Mouse (Mus musculus): ENCODE data around the gene Gm49366. TPM values are rescaled to one million over a fixed set of nuclear protein-coding genes. Genes with fewer than 3 reads are reported as not detected.
"Not testable (repeated sequence)": the region's sequence is repeated elsewhere in the genome, so short reads cannot be mapped to it uniquely, and the experiment has no call there.

The Gm49366 gene
- polyA plus RNA-seq, 1 experiment from 2014 or later = not detected

DNA sequence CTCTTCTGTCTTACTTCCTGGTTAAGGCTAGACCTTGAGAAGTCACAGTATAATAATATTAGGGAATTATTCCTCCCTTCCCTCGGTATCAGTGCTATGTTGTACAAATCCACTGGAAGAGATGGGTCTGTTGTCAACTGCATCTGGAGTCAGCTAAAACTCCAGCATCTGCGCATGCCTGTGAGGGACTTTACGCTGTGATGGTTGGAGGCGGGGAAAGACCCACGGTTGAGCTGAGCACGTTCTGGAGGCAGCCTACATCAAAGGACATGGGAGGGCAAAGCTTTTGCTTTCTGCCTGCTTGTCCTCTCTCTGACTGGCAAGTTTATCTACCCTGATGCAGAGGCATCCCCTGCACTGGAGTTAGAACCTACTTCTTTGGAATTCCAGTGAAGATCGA, 12.8 kb upstream of the Gm49366 start:
- Histone ChIP-seq H3K27ac (ENCODE audit: low read depth, low read length) (no peak overlapping the region), H3K36me3 (ENCODE audit: control insufficient read depth, insufficient read depth, low read length) (no peaks in the 10 kb centered on the region), H3K4me3 (ENCODE audit: low read length) (no peak overlapping the region), H3K9me3 (ENCODE audit: control insufficient read depth, low read length) (no peaks in the 10 kb centered on the region), H3K9ac (ENCODE audit: low read depth, low read length) (no peak overlapping the region), H3K4me2 (replicated peaks; ENCODE audit: low read depth, low read length) (no peak overlapping the region), H3K4me1 (ENCODE audit: control insufficient read depth, insufficient read depth, low read length) (no peaks in the 10 kb centered on the region), H3K27me3 (ENCODE audit: control insufficient read depth, insufficient read depth, low read length) (no peaks in the 10 kb centered on the region)
- WGBS = 80% methylated on average over 7 of the region's 7 CpGs
- ATAC-seq (ENCODE audit: low FRiP score, low TSS enrichment) = no peak

DNA sequence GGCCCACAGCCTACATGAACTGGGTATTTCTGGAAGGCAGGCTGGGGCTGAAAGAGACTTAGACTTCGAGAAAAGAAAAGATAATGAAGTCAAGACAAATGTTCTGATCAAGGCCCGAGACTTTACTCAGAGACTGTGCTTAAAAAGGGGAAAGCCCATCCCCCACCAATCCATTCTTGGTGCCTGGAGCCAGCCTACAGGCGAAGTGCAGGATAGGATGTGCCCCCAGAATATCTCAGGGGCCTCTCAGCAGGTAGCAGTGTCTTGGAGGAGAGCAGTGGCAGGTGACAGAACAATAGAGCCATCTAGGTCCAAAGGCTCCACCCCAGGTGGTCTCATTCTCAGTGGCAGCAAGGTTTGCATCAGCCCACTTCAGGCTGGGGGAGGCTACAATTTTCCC, 10.4 kb upstream of the Gm49366 start:
- not testable (repeated sequence) for H3K27ac ChIP-seq (ENCODE audit: low read depth, low read length); H3K36me3 ChIP-seq (ENCODE audit: control insufficient read depth, insufficient read depth, low read length); ATAC-seq (ENCODE audit: low FRiP score, low TSS enrichment); H3K4me3 ChIP-seq (ENCODE audit: low read length); H3K4me2 ChIP-seq (replicated peaks; ENCODE audit: low read depth, low read length); H3K9ac ChIP-seq (ENCODE audit: low read depth, low read length); H3K9me3 ChIP-seq (ENCODE audit: control insufficient read depth, low read length); H3K27me3 ChIP-seq (ENCODE audit: control insufficient read depth, insufficient read depth, low read length); H3K4me1 ChIP-seq (ENCODE audit: control insufficient read depth, insufficient read depth, low read length)
- WGBS = 62% methylated on average over 3 of the region's 3 CpGs

DNA sequence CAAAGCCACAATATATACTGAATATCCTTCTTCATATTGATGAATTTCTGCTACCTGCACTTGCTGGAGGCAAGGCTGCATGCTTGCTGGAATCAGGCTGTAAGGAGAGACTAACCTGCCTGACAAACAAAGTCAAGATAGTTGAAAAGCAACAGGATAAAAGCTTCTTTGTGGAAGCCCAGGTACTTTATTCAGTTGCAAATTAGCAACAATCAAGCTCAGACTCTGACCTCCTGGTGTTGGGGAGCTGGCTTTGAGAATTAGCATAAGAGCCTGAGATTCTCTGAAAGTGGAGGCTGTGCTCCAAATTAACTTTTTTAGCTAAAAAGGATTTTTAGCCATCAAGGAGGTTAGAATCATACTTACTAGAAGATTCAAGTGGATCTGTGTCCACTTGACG, 9.7 kb upstream of the Gm49366 start:
- H3K4me2 ChIP-seq (replicated peaks; ENCODE audit: low read depth, low read length); H3K9ac ChIP-seq (ENCODE audit: low read depth, low read length); H3K27me3 ChIP-seq (ENCODE audit: control insufficient read depth, insufficient read depth, low read length); H3K27ac ChIP-seq (ENCODE audit: low read depth, low read length); H3K4me1 ChIP-seq (ENCODE audit: control insufficient read depth, insufficient read depth, low read length); H3K36me3 ChIP-seq (ENCODE audit: control insufficient read depth, insufficient read depth, low read length); H3K9me3 ChIP-seq (ENCODE audit: control insufficient read depth, low read length); ATAC-seq (ENCODE audit: low FRiP score, low TSS enrichment); H3K4me3 ChIP-seq (ENCODE audit: low read length): not testable (repeated sequence)
- WGBS = 95% methylated on average over 1 of the region's 1 CpGs

DNA sequence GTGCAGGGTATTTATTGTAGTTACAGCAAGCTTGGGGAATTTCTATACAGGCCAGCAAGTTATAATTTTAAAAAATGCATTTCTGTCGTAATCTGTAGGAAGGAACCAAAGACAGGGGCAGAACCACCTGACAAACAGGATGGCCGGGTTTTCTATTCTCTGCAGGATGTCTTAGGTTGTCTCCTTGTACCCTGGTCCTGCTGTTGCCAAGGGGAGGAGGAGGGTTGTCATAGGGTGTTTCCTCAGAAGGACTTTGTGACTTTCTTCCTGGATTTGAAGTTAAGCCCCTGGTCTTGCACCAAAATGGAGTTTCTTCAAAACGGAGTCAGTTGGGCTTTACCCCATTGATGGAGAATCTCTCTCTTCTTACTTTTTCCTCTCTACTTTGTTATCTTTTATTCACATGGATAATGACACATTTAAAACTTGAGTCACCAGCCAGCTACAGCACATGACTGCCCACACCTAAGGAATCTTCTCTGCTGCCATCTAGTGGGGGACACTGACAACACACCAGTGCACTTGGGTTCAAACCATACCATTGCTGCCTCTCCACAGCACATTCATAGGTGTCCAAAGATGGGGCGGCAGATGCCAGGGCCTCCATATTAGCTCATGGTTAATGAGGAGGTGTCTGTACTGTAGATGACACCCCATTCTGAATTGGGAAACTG, 7.9 kb upstream of the Gm49366 start:
- peak; percentile 77; the same call in 1 of the 2 replicates for ATAC-seq (ENCODE audit: low FRiP score, low TSS enrichment)
- WGBS = 73% methylated on average over 4 of the region's 4 CpGs
- H3K4me2 ChIP-seq (replicated peaks; ENCODE audit: low read depth, low read length) = no peak overlapping the region
- H3K27me3 ChIP-seq (ENCODE audit: control insufficient read depth, insufficient read depth, low read length) = no peaks in the 10 kb centered on the region
- H3K9me3 ChIP-seq (ENCODE audit: control insufficient read depth, low read length) = no peaks in the 10 kb centered on the region
- no peaks in the 10 kb centered on the region for H3K36me3 ChIP-seq (ENCODE audit: control insufficient read depth, insufficient read depth, low read length)
- H3K27ac ChIP-seq (ENCODE audit: low read depth, low read length) = no peak overlapping the region
- H3K9ac ChIP-seq (ENCODE audit: low read depth, low read length) = no peak overlapping the region
- H3K4me3 ChIP-seq (ENCODE audit: low read length) = no peak overlapping the region
- no peaks in the 10 kb centered on the region for H3K4me1 ChIP-seq (ENCODE audit: control insufficient read depth, insufficient read depth, low read length)

DNA sequence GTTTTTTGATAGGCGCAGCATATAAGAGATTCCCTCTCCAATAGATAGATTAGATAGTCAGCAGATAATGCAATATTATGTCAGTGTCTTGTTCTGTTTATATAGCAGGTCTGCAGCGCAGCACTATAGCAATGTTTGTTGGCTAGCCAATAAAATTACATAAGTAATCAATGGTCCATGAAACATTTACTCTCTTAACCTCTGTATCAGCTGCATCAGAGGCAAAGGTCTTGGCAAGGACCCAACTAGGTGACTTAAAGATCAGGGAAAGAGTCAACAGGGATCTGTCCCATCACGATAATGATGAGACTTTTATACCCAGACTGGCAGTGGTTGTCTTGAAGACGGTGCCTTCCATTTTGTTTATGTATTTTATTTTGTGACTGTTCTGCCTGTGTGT, 5.9 kb upstream of the Gm49366 start:
- H3K4me2 ChIP-seq (replicated peaks; ENCODE audit: low read depth, low read length) = no peak overlapping the region
- 82% methylated on average over 4 of the region's 4 CpGs for WGBS
- H3K9ac ChIP-seq (ENCODE audit: low read depth, low read length) = no peak overlapping the region
- H3K36me3 ChIP-seq (ENCODE audit: control insufficient read depth, insufficient read depth, low read length) = no peaks in the 10 kb centered on the region
- no peaks in the 10 kb centered on the region for H3K9me3 ChIP-seq (ENCODE audit: control insufficient read depth, low read length)
- ATAC-seq (ENCODE audit: low FRiP score, low TSS enrichment) = no peak
- H3K27ac ChIP-seq (ENCODE audit: low read depth, low read length) = no peak overlapping the region
- no peaks in the 10 kb centered on the region for H3K27me3 ChIP-seq (ENCODE audit: control insufficient read depth, insufficient read depth, low read length)
- H3K4me3 ChIP-seq (ENCODE audit: low read length) = no peak overlapping the region
- H3K4me1 ChIP-seq (ENCODE audit: control insufficient read depth, insufficient read depth, low read length) = no peaks in the 10 kb centered on the region

DNA sequence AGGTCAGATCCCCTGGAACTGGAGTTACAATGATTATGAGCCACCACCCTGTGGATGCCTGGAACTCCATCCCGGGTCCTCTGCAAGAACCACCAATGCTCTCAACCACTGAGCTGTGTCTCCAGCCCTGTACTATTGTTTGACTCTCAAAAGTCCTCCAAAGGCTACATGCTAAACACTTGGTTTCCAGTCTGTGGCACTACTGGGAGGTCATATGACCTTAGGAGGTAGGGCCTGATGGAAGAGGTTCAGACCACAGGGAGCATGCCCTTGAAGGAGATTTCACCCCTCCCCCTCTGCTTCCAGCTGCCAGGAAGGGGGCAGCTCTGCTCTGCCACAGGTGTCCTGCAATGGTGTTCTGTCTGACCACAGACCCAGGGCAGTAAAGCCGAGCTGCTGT, 5.4 kb upstream of the Gm49366 start:
- not testable (repeated sequence) for H3K4me3 ChIP-seq (ENCODE audit: low read length); ATAC-seq (ENCODE audit: low FRiP score, low TSS enrichment)

DNA sequence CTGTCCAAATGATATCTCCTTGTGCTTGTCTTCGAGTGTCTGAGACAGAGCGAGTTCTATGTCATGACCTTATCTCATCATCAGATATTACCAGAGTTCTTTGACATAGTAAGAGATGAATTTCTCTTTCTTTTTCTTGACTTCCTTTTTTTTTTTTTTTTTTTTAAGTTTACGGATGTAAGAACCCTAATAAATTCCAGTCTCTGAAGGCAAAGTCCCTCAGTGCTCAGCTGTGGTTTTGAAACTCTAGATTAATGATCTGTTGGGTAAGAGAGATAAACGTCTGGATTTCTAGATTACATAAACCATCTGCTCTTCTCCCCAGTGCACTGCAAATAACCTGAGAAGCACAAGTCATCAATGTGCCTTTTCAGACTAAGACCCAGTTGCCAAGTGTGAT, 4.6 kb upstream of the Gm49366 start:
- Histone ChIP-seq H3K36me3 (ENCODE audit: control insufficient read depth, insufficient read depth, low read length) (no peaks in the 10 kb centered on the region), H3K9ac (ENCODE audit: low read depth, low read length) (no peak overlapping the region), H3K27ac (ENCODE audit: low read depth, low read length) (no peak overlapping the region), H3K4me3 (ENCODE audit: low read length) (no peak overlapping the region), H3K27me3 (ENCODE audit: control insufficient read depth, insufficient read depth, low read length) (no peaks in the 10 kb centered on the region), H3K4me2 (replicated peaks; ENCODE audit: low read depth, low read length) (no peak overlapping the region), H3K4me1 (ENCODE audit: control insufficient read depth, insufficient read depth, low read length) (no peaks in the 10 kb centered on the region), H3K9me3 (ENCODE audit: control insufficient read depth, low read length) (peaks cover 2% of the 10 kb centered on the region; the same call in 1 of the 2 replicates)
- no peak for ATAC-seq (ENCODE audit: low FRiP score, low TSS enrichment)
- 30% methylated on average over 4 of the region's 4 CpGs for WGBS

More for the DNA sequence above, 5.4 kb upstream of the Gm49366 start:
- not testable (repeated sequence) for H3K4me2 ChIP-seq (replicated peaks; ENCODE audit: low read depth, low read length); H3K27me3 ChIP-seq (ENCODE audit: control insufficient read depth, insufficient read depth, low read length); H3K9ac ChIP-seq (ENCODE audit: low read depth, low read length); H3K9me3 ChIP-seq (ENCODE audit: control insufficient read depth, low read length); H3K27ac ChIP-seq (ENCODE audit: low read depth, low read length); H3K36me3 ChIP-seq (ENCODE audit: control insufficient read depth, insufficient read depth, low read length); H3K4me1 ChIP-seq (ENCODE audit: control insufficient read depth, insufficient read depth, low read length)
- WGBS = 75% methylated on average over 2 of the region's 2 CpGs

DNA sequence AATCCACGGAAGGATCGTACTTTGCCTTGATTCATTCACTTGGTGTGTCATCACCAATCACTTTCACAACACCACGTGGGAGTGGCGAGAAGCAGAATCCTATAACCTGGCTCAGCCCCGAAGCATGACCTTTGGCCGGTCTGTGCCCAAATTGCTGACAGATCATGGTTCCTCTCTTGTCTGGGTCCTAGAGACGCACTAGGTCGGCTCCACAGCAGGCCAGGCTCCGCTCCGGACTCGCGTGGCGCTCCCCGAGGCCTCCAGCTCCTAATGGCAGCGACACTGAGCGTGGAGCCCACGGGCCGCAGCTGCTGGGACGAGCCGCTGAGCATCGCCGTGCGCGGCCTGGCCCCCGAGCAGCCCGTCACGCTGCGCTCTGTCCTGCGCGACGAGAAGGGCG, 494 bp upstream of the Gm49366 start, which contains the start of gene Acot4:
Gene Acot4, plus strand, starts transcription at position 139 of the 400 bp plus-strand sequence.
- peak within 1 kb of the TSS; percentile 44 for H3K9ac ChIP-seq (ENCODE audit: low read depth, low read length)
- H3K36me3 ChIP-seq (ENCODE audit: control insufficient read depth, insufficient read depth, low read length); H3K27me3 ChIP-seq (ENCODE audit: control insufficient read depth, insufficient read depth, low read length); H3K4me1 ChIP-seq (ENCODE audit: control insufficient read depth, insufficient read depth, low read length); H3K27ac ChIP-seq (ENCODE audit: low read depth, low read length); H3K9me3 ChIP-seq (ENCODE audit: control insufficient read depth, low read length): not testable (repeated sequence)
- peak within 1 kb of the TSS; percentile 74 for H3K4me2 ChIP-seq (replicated peaks; ENCODE audit: low read depth, low read length)
- peak; percentile 73 for ATAC-seq (ENCODE audit: low FRiP score, low TSS enrichment)
- WGBS = 5% methylated on average over 22 of the region's 32 CpGs
- H3K4me3 ChIP-seq (ENCODE audit: low read length) = peak within 1 kb of the TSS; percentile 36

DNA sequence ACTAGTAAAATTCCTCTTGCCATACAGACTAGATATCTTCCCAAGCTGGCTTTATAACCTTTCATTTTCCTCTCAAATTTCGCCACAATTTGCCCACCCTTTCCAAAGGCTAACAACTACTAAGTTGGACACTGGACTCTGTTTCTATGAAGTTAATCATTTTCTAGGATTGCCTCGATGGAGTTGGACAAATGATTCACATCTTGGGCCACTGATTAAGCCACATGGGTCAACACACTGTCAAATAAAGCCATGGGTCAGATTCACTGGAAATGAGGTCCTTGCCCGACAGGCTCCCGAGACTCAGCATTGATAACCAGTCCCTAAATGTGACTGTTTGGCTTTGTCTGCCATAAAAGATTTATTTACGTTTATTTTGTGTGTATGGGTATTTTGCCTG, 3.5 kb downstream of the Gm49366 start:
- H3K36me3 ChIP-seq (ENCODE audit: control insufficient read depth, insufficient read depth, low read length) = no peaks in the 10 kb centered on the region
- H3K9me3 ChIP-seq (ENCODE audit: control insufficient read depth, low read length) = peaks cover 2% of the 10 kb centered on the region; the same call in 1 of the 2 replicates
- no peaks in the 10 kb centered on the region for H3K4me1 ChIP-seq (ENCODE audit: control insufficient read depth, insufficient read depth, low read length)
- no peaks in the 10 kb centered on the region for H3K27me3 ChIP-seq (ENCODE audit: control insufficient read depth, insufficient read depth, low read length)
- no peak overlapping the region for H3K4me2 ChIP-seq (replicated peaks; ENCODE audit: low read depth, low read length)
- no peak overlapping the region for H3K9ac ChIP-seq (ENCODE audit: low read depth, low read length)
- no peak for ATAC-seq (ENCODE audit: low FRiP score, low TSS enrichment)
- no peak overlapping the region for H3K27ac ChIP-seq (ENCODE audit: low read depth, low read length)
- 75% methylated on average over 5 of the region's 5 CpGs for WGBS
- H3K4me3 ChIP-seq (ENCODE audit: low read length) = no peak overlapping the region

All from kidney, embryonic 14.5 days (tissue).